Mouse (Mus musculus): ENCODE results near the gene Prpf39. TPM values are rescaled to one million over a fixed set of nuclear protein-coding genes. Genes with fewer than 3 reads are reported as not detected.

Prpf39 gene
- 28.6 and 32.7 TPM in 2 replicates for polyA plus RNA-seq (2015; fragmentation: Nextera tagmentation; extraction: Ambion mirVana)

GRCm38 (mm10) chr12:65036190-65036870 lies at the start of gene Prpf39:
Gene Prpf39, plus strand, starts transcription at chr12:65036333.
- Histone ChIP-seq H3K36me3 (ENCODE audit: control insufficient read depth, insufficient read depth) (no peaks in the 10 kb centered on the region), H3K9ac (ENCODE audit: low read length) (peak within 1 kb of the TSS; percentile 96), H3K27ac (ENCODE audit: low read length) (peak within 1 kb of the TSS; percentile 92), H3K4me2 (ENCODE audit: low read depth, low read length) (peak within 1 kb of the TSS; percentile 84), H3K4me3 (ENCODE audit: low read length) (peak within 1 kb of the TSS; percentile 94), H3K27me3 (ENCODE audit: control insufficient read depth, insufficient read depth, low read length) (no peaks in the 10 kb centered on the region), H3K9me3 (replicated peaks; ENCODE audit: control insufficient read depth, low read length) (no peaks in the 10 kb centered on the region), H3K4me1 (ENCODE audit: control insufficient read depth, insufficient read depth, low read length) (peaks cover 19% of the 10 kb centered on the region)
- WGBS: 0% methylated on average over 64 of the region's 65 CpGs
- peak; percentile 97 for ATAC-seq (replicated peaks; ENCODE audit: extremely low read depth, insufficient read depth, low FRiP score)

DNA sequence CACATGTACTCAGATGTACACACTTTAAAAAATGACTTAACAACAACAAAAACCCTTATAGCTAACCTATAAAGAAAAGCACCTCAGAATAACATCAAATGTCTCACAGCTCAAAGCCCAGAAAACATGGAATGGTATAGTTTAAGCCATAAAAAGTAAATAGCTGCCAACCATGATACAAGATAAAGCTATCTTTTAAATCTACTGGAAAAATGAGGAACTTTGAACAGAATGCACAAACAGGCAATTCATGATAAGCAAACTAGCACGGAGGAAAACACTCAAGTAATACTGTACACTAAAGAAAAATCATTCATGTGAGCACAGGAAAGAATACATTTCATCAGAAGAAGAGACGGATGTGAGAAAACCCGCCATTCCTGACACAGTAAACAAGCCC lies 28.4 kb upstream of the Prpf39 start:
- Histone ChIP-seq H3K4me3 (ENCODE audit: low read length) (no peak overlapping the region), H3K4me1 (ENCODE audit: control insufficient read depth, insufficient read depth, low read length) (no peaks in the 10 kb centered on the region), H3K27me3 (ENCODE audit: control insufficient read depth, insufficient read depth, low read length) (no peaks in the 10 kb centered on the region), H3K9ac (ENCODE audit: low read length) (no peak overlapping the region), H3K4me2 (ENCODE audit: low read depth, low read length) (no peak overlapping the region), H3K27ac (ENCODE audit: low read length) (no peak overlapping the region), H3K36me3 (ENCODE audit: control insufficient read depth, insufficient read depth) (peaks cover 36% of the 10 kb centered on the region), H3K9me3 (replicated peaks; ENCODE audit: control insufficient read depth, low read length) (no peaks in the 10 kb centered on the region)
- ATAC-seq (replicated peaks; ENCODE audit: extremely low read depth, insufficient read depth, low FRiP score): no peak
- 88% methylated on average over 3 of the region's 3 CpGs for WGBS

GRCm38 (mm10) chr12:65022842-65023241 lies 13.3 kb upstream of the Prpf39 start:
- Histone ChIP-seq H3K4me2 (ENCODE audit: low read depth, low read length) (no peak overlapping the region), H3K9ac (ENCODE audit: low read length) (no peak overlapping the region), H3K36me3 (ENCODE audit: control insufficient read depth, insufficient read depth) (peaks cover 3% of the 10 kb centered on the region; the same call in 1 of the 2 replicates), H3K4me3 (ENCODE audit: low read length) (no peak overlapping the region), H3K9me3 (replicated peaks; ENCODE audit: control insufficient read depth, low read length) (no peaks in the 10 kb centered on the region), H3K4me1 (ENCODE audit: control insufficient read depth, insufficient read depth, low read length) (no peaks in the 10 kb centered on the region), H3K27ac (ENCODE audit: low read length) (no peak overlapping the region), H3K27me3 (ENCODE audit: control insufficient read depth, insufficient read depth, low read length) (no peaks in the 10 kb centered on the region)
- 98% methylated on average over 6 of the region's 6 CpGs for WGBS
- ATAC-seq (replicated peaks; ENCODE audit: extremely low read depth, insufficient read depth, low FRiP score): no peak

- no peaks in the 10 kb centered on the region for H3K27me3 ChIP-seq (ENCODE audit: control insufficient read depth, insufficient read depth, low read length)
- no peak for ATAC-seq (replicated peaks; ENCODE audit: extremely low read depth, insufficient read depth, low FRiP score)
- no peaks in the 10 kb centered on the region for H3K9me3 ChIP-seq (replicated peaks; ENCODE audit: control insufficient read depth, low read length)
- WGBS: 48% methylated on average over 8 of the region's 8 CpGs
- H3K27ac ChIP-seq (ENCODE audit: low read length): peak overlapping the region; percentile 92
- peak overlapping the region; percentile 96 for H3K9ac ChIP-seq (ENCODE audit: low read length)
- peaks cover 19% of the 10 kb centered on the region for H3K4me1 ChIP-seq (ENCODE audit: control insufficient read depth, insufficient read depth, low read length)
- peak overlapping the region; percentile 94 for H3K4me3 ChIP-seq (ENCODE audit: low read length)
- H3K4me2 ChIP-seq (ENCODE audit: low read depth, low read length): peak overlapping the region; percentile 63
- H3K36me3 ChIP-seq (ENCODE audit: control insufficient read depth, insufficient read depth): no peaks in the 10 kb centered on the region
Observed at GRCm38 (mm10) chr12:65035839-65036189, 319 bp upstream of the Prpf39 start.

- Histone ChIP-seq H3K9ac (ENCODE audit: low read length) (peak overlapping the region; percentile 96), H3K4me3 (ENCODE audit: low read length) (peak overlapping the region; percentile 94), H3K4me2 (ENCODE audit: low read depth, low read length) (peak overlapping the region; percentile 84), H3K9me3 (replicated peaks; ENCODE audit: control insufficient read depth, low read length) (no peaks in the 10 kb centered on the region), H3K27ac (ENCODE audit: low read length) (no peak overlapping the region), H3K36me3 (ENCODE audit: control insufficient read depth, insufficient read depth) (no peaks in the 10 kb centered on the region), H3K4me1 (ENCODE audit: control insufficient read depth, insufficient read depth, low read length) (peaks cover 19% of the 10 kb centered on the region), H3K27me3 (ENCODE audit: control insufficient read depth, insufficient read depth, low read length) (no peaks in the 10 kb centered on the region)
- 8% methylated on average over 18 of the region's 18 CpGs for WGBS
- no peak for ATAC-seq (replicated peaks; ENCODE audit: extremely low read depth, insufficient read depth, low FRiP score)
Observed at GRCm38 (mm10) chr12:65036892-65037545, 886 bp downstream of the Prpf39 start.

DNA sequence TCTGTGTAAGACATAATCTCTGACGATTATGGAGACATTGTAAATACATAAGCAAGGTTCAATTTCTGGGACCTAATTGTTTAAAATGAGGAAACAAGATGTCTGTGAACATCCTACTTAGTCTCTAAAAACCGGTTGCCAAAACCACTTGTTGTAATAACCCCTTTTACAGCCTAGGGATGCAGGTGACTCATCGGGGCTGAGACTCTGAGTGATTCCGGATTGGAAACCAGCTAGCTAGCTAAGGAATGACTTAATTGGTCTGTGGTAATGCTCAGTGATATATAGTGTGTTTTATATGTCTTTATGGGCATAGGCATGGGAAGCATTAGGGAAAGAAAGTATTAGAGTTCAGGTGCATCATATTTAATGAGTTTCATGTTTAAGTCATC lies 1.4 kb downstream of the Prpf39 start:
- H3K4me2 ChIP-seq (ENCODE audit: low read depth, low read length): peak overlapping the region; percentile 84
- H3K36me3 ChIP-seq (ENCODE audit: control insufficient read depth, insufficient read depth): 0 out of 2 replicates have a peak, but pooled peaks cover 2% of the 10 kb centered on the region
- H3K27me3 ChIP-seq (ENCODE audit: control insufficient read depth, insufficient read depth, low read length): no peaks in the 10 kb centered on the region
- peak overlapping the region; percentile 94 for H3K4me3 ChIP-seq (ENCODE audit: low read length)
- 10% methylated on average over 4 of the region's 4 CpGs for WGBS
- H3K27ac ChIP-seq (ENCODE audit: low read length): no peak overlapping the region
- ATAC-seq (replicated peaks; ENCODE audit: extremely low read depth, insufficient read depth, low FRiP score): no peak
- H3K9me3 ChIP-seq (replicated peaks; ENCODE audit: control insufficient read depth, low read length): no peaks in the 10 kb centered on the region
- H3K4me1 ChIP-seq (ENCODE audit: control insufficient read depth, insufficient read depth, low read length): peaks cover 19% of the 10 kb centered on the region
- H3K9ac ChIP-seq (ENCODE audit: low read length): peak overlapping the region; percentile 96

DNA sequence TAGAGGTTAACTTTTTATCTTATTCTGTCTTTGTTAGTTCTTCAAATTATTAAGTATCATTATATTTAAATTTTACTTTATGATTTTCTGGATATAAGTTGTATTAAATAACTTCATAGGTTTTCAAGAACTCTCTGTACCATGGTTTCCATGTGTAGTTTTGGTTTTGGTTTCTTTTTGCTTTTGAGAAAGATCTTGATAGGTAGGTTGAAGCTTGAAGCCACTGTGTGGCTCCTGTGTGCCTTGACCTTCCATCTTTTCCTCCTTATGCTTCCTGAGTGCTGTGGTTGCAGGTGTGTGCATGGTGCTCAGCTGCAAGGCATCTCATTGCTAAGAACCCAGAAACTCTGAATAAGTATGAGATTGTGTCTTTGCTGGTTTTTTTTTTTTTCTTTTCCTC lies 12.7 kb downstream of the Prpf39 start:
- no peak overlapping the region for H3K4me3 ChIP-seq (ENCODE audit: low read length)
- no peak for ATAC-seq (replicated peaks; ENCODE audit: extremely low read depth, insufficient read depth, low FRiP score)
- no peaks in the 10 kb centered on the region for H3K4me1 ChIP-seq (ENCODE audit: control insufficient read depth, insufficient read depth, low read length)
- H3K27ac ChIP-seq (ENCODE audit: low read length): no peak overlapping the region
- no peaks in the 10 kb centered on the region for H3K27me3 ChIP-seq (ENCODE audit: control insufficient read depth, insufficient read depth, low read length)
- peaks cover 16% of the 10 kb centered on the region for H3K36me3 ChIP-seq (ENCODE audit: control insufficient read depth, insufficient read depth)
- H3K4me2 ChIP-seq (ENCODE audit: low read depth, low read length): no peak overlapping the region
- H3K9ac ChIP-seq (ENCODE audit: low read length): no peak overlapping the region
- H3K9me3 ChIP-seq (replicated peaks; ENCODE audit: control insufficient read depth, low read length): no peaks in the 10 kb centered on the region

DNA sequence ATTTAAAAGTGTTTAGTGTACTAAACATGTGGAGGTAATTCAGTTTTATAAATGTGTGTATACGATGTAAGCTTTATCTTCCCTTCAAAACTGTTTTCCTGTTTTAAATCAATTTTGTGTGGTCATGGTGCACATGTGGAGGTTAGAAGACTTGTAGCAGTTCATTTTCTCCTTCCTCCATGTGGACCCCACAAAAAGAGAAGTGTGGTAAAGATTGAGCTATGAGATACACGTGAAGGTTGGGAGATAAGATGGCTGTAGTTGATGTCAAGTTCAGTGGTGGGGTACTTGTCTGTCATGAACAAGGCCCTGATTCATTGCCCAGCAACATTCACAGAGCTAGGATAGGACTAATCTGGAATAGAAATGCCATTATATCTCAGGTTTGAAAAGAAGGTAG lies 22.1 kb downstream of the Prpf39 start:
- Histone ChIP-seq H3K27ac (ENCODE audit: low read length) (no peak overlapping the region), H3K36me3 (ENCODE audit: control insufficient read depth, insufficient read depth) (peaks cover 30% of the 10 kb centered on the region), H3K27me3 (ENCODE audit: control insufficient read depth, insufficient read depth, low read length) (no peaks in the 10 kb centered on the region), H3K4me1 (ENCODE audit: control insufficient read depth, insufficient read depth, low read length) (no peaks in the 10 kb centered on the region), H3K4me3 (ENCODE audit: low read length) (no peak overlapping the region), H3K4me2 (ENCODE audit: low read depth, low read length) (no peak overlapping the region), H3K9ac (ENCODE audit: low read length) (no peak overlapping the region), H3K9me3 (replicated peaks; ENCODE audit: control insufficient read depth, low read length) (no peaks in the 10 kb centered on the region)
- 67% methylated on average over 2 of the region's 2 CpGs for WGBS
- no peak for ATAC-seq (replicated peaks; ENCODE audit: extremely low read depth, insufficient read depth, low FRiP score)

DNA sequence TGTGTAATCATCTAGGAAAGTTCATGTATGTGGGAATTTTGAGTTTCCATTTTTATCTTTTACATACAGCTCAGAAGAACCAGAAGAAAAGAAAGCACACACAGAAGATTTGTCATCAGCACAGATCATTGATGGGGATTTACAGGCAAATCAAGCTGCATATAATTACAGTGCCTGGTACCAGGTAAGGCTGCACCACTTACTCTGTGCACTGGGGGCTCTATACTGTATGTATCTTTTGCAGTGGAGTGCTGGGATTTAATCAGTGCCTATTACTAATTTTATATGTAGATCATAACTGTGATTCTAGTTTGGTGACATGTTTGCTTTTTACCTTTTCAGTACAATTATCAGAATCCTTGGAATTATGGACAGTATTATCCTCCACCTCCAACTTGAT lies 24.9 kb downstream of the Prpf39 start:
- no peak overlapping the region for H3K4me3 ChIP-seq (ENCODE audit: low read length)
- H3K4me1 ChIP-seq (ENCODE audit: control insufficient read depth, insufficient read depth, low read length): no peaks in the 10 kb centered on the region
- no peak for ATAC-seq (replicated peaks; ENCODE audit: extremely low read depth, insufficient read depth, low FRiP score)
- H3K27ac ChIP-seq (ENCODE audit: low read length): no peak overlapping the region
- H3K36me3 ChIP-seq (ENCODE audit: control insufficient read depth, insufficient read depth): peaks cover 38% of the 10 kb centered on the region
- H3K9ac ChIP-seq (ENCODE audit: low read length): no peak overlapping the region
- H3K27me3 ChIP-seq (ENCODE audit: control insufficient read depth, insufficient read depth, low read length): no peaks in the 10 kb centered on the region
- no peak overlapping the region for H3K4me2 ChIP-seq (ENCODE audit: low read depth, low read length)
- H3K9me3 ChIP-seq (replicated peaks; ENCODE audit: control insufficient read depth, low read length): no peaks in the 10 kb centered on the region

Data from heart, embryonic 16.5 days (tissue).